Mouse (Mus musculus): Measurements from ENCODE around the gene Armh3. TPM values are rescaled to one million over a fixed set of nuclear protein-coding genes. Genes with fewer than 3 reads are reported as not detected.

Gene Armh3
- polyA plus RNA-seq, 1 experiment from 2014 or later: 23.1 TPM

DNA sequence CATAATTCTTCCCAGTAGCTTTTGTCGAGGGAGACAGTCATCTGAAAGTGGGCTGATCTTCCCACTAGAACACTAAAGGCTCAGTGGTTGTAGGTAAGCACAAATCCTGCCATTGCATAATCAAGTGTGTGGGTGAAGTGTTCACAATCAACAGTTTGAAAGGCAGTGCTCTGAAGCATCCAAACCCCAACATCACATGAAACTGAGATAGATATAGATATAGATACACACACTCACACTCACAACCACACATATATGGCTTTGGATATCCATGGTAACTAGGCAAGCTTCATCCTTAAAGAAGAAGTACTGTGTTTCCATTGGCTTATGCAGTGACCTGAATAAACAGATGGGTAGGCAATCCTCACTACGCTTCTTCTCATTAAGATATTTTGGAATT lies 50.5 kb downstream of the Armh3 start:
- H3K36me3 ChIP-seq: peaks cover 35% of the 10 kb centered on the region
- no peaks in the 10 kb centered on the region for H3K27me3 ChIP-seq
- whole genome bisulfite sequencing: 90% methylated on average over 2 of the region's 2 CpGs
- H3K9ac ChIP-seq: no peak overlapping the region
- H3K27ac ChIP-seq (replicated peaks): no peak overlapping the region
- no peaks in the 10 kb centered on the region for H3K4me1 ChIP-seq (replicated peaks)
- no peak for ATAC-seq (ENCODE audit: low FRiP score, low read depth)
- H3K4me3 ChIP-seq: no peak overlapping the region
- H3K4me2 ChIP-seq: no peak overlapping the region
- H3K9me3 ChIP-seq: no peaks in the 10 kb centered on the region

DNA sequence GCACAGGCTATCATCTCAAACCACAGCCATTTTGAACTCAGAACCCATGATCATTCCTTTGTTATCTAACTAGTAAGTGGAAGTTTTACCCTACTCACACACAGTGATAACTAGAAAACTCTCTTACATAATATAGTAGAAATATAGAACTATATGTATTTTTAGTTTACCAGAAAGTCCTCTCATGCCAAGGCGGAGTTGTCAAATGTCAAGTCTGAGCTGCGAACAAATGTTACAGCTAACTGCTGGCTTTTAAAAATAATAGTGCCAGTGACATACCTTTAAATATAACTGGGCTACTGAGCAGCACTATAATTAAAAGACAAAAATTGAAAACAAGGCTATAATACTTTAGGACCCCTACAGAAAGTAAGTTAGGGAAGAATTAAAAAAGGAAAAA lies 51.0 kb downstream of the Armh3 start:
- H3K4me2 ChIP-seq: no peak overlapping the region
- H3K36me3 ChIP-seq: peaks cover 35% of the 10 kb centered on the region

DNA sequence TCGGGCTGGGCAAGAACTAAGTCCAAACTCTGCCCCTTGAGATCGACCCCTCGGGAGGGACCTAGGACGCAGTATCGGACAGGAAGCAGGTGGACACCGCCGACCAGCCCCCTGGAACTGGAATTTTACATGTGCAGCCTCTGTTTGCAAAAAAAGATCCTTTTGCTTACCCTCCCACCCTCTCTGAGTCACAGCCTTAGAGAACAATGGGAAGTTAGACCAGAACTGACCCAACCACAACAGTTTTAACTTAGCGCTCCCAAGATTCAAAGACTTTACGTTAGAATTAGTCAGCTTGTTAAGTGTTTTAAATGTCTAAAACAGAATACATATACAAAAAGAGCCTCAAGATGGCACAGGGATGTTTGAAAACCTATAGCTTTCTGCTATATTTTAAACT lies 51.7 kb downstream of the Armh3 start:
- ATAC-seq (ENCODE audit: low FRiP score, low read depth): no peak
- Histone ChIP-seq H3K27me3 (no peaks in the 10 kb centered on the region), H3K9me3 (no peaks in the 10 kb centered on the region), H3K4me2 (no peak overlapping the region), H3K4me1 (replicated peaks) (no peaks in the 10 kb centered on the region), H3K36me3 (peaks cover 35% of the 10 kb centered on the region), H3K4me3 (no peak overlapping the region), H3K27ac (replicated peaks) (no peak overlapping the region), H3K9ac (no peak overlapping the region)
- WGBS: 96% methylated on average over 9 of the region's 9 CpGs

More for the DNA sequence above, 51.0 kb downstream of the Armh3 start:
- Histone ChIP-seq H3K27me3 (no peaks in the 10 kb centered on the region), H3K27ac (replicated peaks) (no peak overlapping the region), H3K9me3 (no peaks in the 10 kb centered on the region), H3K9ac (no peak overlapping the region), H3K4me3 (no peak overlapping the region), H3K4me1 (replicated peaks) (no peaks in the 10 kb centered on the region)
- WGBS: 98% methylated on average over 2 of the region's 2 CpGs
- no peak for ATAC-seq (ENCODE audit: low FRiP score, low read depth)

DNA sequence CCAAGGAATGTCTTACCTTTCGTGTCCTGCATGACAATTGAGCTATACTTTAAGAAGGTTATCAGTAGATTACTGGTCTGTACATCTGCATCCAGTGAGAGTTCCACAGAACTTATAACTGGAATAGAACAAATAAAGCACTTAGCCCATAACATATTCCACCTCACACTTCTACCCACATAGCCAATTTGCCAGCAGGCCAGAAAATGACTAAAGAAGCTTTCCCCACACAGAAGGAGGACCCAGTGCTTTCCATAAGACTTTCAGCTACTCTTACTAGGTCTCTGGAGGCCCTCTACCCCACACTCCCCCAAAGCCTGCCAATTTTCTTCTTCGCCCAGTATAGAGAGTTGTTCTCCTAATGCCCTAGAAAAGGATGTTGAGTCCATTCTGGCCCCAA lies 52.3 kb downstream of the Armh3 start:
- Histone ChIP-seq H3K4me3 (no peak overlapping the region), H3K9me3 (no peaks in the 10 kb centered on the region), H3K4me2 (no peak overlapping the region), H3K27me3 (no peaks in the 10 kb centered on the region), H3K27ac (replicated peaks) (no peak overlapping the region), H3K4me1 (replicated peaks) (no peaks in the 10 kb centered on the region), H3K9ac (no peak overlapping the region), H3K36me3 (peaks cover 34% of the 10 kb centered on the region)
- 98% methylated on average over 2 of the region's 2 CpGs for WGBS
- no peak for ATAC-seq (ENCODE audit: low FRiP score, low read depth)

DNA sequence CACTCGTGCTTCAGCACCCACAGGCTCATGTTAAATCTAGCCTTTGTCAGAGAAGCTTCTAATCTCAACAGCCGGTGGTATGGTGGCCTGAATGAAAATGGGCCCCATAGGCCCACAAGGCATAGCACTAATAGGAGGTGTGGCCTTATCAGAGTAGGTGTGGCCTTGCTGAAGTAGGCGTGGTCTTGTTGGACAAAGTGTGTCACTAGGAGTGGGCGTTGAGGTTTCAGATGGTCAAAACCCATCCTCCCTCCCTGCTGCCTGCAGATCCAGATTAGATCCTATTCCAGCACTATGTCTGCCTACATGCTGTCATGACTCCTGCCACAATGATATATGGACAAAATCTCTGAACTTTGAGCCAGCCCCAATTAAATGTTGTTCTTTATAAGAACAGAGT lies 54.5 kb downstream of the Armh3 start:
- no peaks in the 10 kb centered on the region for H3K27me3 ChIP-seq
- no peaks in the 10 kb centered on the region for H3K9me3 ChIP-seq
- 84% methylated on average over 4 of the region's 4 CpGs for WGBS
- peaks cover 29% of the 10 kb centered on the region for H3K36me3 ChIP-seq
- H3K9ac ChIP-seq: no peak overlapping the region
- no peak overlapping the region for H3K27ac ChIP-seq (replicated peaks)
- H3K4me3 ChIP-seq: no peak overlapping the region
- no peak overlapping the region for H3K4me2 ChIP-seq
- ATAC-seq (ENCODE audit: low FRiP score, low read depth): no peak
- no peaks in the 10 kb centered on the region for H3K4me1 ChIP-seq (replicated peaks)

DNA sequence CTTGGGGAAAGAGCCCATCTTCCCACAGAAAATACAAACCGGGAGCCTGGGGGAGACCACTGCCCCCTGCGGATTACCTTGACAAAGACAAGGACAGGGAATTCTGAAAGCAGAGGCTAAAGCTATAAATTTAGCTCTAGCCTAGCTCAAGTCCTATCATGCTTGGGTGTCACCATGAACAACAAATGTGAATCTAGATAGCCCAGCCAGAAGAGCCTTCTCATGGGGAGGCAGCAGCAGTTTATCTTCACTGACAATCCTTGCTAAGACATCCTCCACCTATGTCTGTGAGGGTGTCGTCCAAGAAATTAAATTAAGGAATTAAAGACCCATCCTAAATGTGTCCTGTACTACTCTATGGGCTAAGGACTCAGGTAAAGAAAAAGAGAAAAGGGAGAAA lies 60.2 kb downstream of the Armh3 start:
- Histone ChIP-seq H3K4me1 (replicated peaks) (peaks cover 13% of the 10 kb centered on the region), H3K9ac (no peak overlapping the region), H3K27ac (replicated peaks) (peak overlapping the region; percentile 61), H3K4me3 (no peak overlapping the region), H3K27me3 (no peaks in the 10 kb centered on the region), H3K36me3 (peaks cover 6% of the 10 kb centered on the region; the same call in 1 of the 2 replicates), H3K9me3 (no peaks in the 10 kb centered on the region), H3K4me2 (peak overlapping the region; percentile 7; the same call in 1 of the 2 replicates)
- WGBS: 28% methylated on average over 3 of the region's 3 CpGs
- no peak for ATAC-seq (ENCODE audit: low FRiP score, low read depth)

DNA sequence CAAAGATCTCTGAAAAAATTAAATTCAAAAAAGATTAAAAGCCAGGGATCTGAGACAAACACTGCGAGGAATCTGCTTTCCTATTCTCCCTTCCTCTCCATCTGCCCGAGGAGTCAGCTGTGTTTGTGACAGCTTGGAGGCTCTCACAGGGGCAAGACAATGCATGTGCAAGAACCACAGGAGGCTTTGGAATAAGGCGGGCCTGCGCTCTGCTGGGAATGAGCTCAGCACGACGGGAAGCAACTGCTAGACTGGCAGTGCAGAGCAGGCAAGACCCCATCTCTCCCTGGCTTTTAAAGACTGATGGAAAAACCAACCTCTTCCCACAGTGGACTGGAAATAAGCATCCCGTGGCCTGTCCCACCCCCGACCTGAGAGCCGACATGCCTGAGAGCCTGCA lies 60.8 kb downstream of the Armh3 start:
- no peaks in the 10 kb centered on the region for H3K27me3 ChIP-seq
- ATAC-seq (ENCODE audit: low FRiP score, low read depth): peak; percentile 59; the same call in 1 of the 2 replicates
- 6% methylated on average over 9 of the region's 9 CpGs for WGBS
- peak overlapping the region; percentile 7; the same call in 1 of the 2 replicates for H3K4me2 ChIP-seq
- H3K4me1 ChIP-seq (replicated peaks): peaks cover 13% of the 10 kb centered on the region
- H3K9ac ChIP-seq: no peak overlapping the region
- H3K4me3 ChIP-seq: no peak overlapping the region
- peaks cover 6% of the 10 kb centered on the region; the same call in 1 of the 2 replicates for H3K36me3 ChIP-seq
- H3K27ac ChIP-seq (replicated peaks): peak overlapping the region; percentile 61
- no peaks in the 10 kb centered on the region for H3K9me3 ChIP-seq

DNA sequence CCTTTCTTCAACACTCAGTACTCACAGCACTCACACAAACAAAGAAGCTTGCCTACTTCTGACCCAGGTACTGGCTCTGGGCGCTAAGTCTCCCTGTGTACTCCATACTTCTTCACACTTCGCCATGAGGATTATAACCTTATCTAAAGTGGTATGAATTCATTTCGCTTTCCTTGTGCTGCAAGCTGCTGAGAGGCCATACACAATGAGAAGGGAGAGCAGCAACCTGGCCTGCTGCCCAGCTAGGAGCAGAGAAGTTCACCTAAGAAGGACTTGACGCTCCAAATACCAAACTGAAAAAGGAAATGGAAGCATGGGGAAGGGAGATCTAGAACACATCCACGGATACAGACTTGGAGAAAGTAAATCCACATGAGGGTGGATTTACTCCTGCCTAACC lies 71.1 kb downstream of the Armh3 start:
- H3K36me3 ChIP-seq: peaks cover 34% of the 10 kb centered on the region
- WGBS: 89% methylated on average over 5 of the region's 5 CpGs
- H3K27me3 ChIP-seq: no peaks in the 10 kb centered on the region

DNA sequence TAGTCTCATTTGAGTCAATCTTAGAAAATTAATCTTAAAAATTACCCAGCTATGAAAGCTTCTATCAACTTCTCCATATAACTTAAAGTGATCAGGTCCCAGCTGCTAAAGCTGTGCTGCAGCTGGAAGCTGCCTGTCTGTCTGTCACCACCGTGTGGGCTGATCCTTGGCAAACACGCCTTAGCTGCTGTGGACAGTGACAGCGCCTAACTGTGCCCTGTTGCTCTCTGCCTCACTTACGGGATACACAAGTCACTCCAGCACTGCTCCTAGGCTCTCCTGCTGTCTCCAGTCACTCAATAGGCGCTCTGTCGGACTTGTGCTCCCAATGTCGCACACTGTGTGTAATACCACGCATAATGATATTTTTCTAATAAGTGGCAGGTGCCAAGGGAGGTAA lies 71.9 kb downstream of the Armh3 start:
- peaks cover 27% of the 10 kb centered on the region for H3K36me3 ChIP-seq

More for the DNA sequence above, 71.1 kb downstream of the Armh3 start:
- no peak overlapping the region for H3K4me3 ChIP-seq
- no peak overlapping the region for H3K4me2 ChIP-seq
- H3K27ac ChIP-seq (replicated peaks): no peak overlapping the region
- no peak overlapping the region for H3K9ac ChIP-seq
- H3K9me3 ChIP-seq: no peaks in the 10 kb centered on the region
- H3K4me1 ChIP-seq (replicated peaks): no peaks in the 10 kb centered on the region
- no peak for ATAC-seq (ENCODE audit: low FRiP score, low read depth)

DNA sequence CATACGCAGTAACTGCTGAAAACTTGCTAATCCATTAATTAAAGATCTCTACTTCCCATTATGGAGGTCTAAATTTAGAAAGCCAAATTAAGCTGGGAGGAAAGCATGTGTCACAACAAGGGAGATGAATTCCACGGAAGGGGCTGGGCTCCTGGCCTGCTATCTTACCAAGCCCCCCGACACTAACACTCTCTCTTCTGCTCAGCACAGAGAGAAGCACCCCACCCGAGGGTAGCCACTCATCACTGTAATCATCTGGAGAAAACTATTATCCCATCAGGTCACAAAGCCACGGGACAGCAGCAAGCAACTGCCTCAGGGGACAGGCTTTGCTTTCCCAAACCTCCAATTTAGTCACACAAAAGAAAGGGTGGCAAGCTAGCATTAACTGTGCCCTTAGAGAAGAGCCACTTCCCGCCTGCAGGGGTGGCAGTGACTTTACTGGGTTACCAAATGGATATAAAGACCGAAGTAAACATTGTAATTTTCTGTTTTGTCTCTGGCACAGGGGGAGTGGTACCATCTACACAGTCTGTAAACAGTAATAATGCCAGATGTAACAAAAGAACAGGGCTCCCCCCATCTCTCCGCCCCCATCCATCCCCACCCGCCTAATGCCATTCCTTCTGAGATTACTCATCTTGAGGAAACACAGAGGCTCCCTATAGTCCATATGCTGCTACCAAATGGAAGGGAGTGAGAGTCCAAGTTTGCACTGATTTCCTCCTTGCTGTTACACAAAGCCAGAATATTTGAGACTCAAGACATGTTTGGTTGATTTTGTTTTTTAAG lies 77.8 kb downstream of the Armh3 start:
- no peaks in the 10 kb centered on the region for H3K27me3 ChIP-seq
- H3K9me3 ChIP-seq: no peaks in the 10 kb centered on the region
- no peak overlapping the region for H3K27ac ChIP-seq (replicated peaks)
- peaks cover 17% of the 10 kb centered on the region for H3K36me3 ChIP-seq
- no peak for ATAC-seq (ENCODE audit: low FRiP score, low read depth)
- H3K9ac ChIP-seq: no peak overlapping the region
- H3K4me2 ChIP-seq: no peak overlapping the region
- H3K4me1 ChIP-seq (replicated peaks): no peaks in the 10 kb centered on the region
- no peak overlapping the region for H3K4me3 ChIP-seq
- 52% methylated on average over 9 of the region's 9 CpGs for WGBS

More for the DNA sequence above, 71.9 kb downstream of the Armh3 start:
- H3K9me3 ChIP-seq: no peaks in the 10 kb centered on the region
- no peak overlapping the region for H3K9ac ChIP-seq
- no peaks in the 10 kb centered on the region for H3K27me3 ChIP-seq
- H3K4me1 ChIP-seq (replicated peaks): no peaks in the 10 kb centered on the region
- no peak overlapping the region for H3K4me2 ChIP-seq
- ATAC-seq (ENCODE audit: low FRiP score, low read depth): no peak
- no peak overlapping the region for H3K4me3 ChIP-seq
- WGBS: 84% methylated on average over 8 of the region's 8 CpGs
- no peak overlapping the region for H3K27ac ChIP-seq (replicated peaks)

DNA sequence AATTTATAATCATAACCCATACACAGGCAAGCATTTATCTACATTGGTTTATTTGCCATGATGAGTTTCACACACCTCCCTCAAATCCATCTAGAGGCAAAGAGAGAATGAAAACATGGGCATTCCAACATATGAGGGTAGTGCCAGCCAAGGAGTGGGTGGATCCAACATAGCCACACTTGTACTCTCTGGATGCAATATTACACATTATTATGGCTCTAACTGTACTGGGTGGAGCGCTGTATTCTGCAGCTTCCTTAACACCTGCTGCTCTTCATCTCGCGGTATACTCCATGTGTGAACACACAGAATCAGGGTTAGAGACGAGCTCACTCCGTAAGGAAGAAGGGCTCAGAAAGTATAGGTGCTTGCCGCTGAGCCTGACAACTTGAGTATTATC lies 79.9 kb downstream of the Armh3 start:
- ATAC-seq (ENCODE audit: low FRiP score, low read depth): no peak
- no peak overlapping the region for H3K27ac ChIP-seq (replicated peaks)

DNA sequence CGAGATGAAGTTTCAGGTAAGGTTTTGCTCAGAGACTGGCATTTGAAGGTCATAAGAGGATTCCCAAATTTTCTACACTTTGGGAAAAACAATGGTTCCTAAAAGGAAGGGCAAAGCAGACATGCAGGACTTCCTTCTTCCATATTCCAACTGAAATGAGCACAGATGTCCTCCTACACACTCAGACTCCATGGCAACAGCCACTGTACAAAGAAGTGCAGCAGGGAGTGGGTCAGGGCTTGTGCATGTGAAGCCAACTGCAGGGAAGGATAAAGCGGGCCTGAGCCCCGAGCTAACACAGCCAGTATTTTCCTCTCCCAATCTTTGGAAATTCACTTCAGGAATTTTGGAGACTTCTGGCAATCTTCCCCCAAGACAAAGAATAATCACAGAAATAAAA lies 80.4 kb downstream of the Armh3 start:
- Histone ChIP-seq H3K4me1 (replicated peaks) (no peaks in the 10 kb centered on the region), H3K4me2 (no peak overlapping the region), H3K27ac (replicated peaks) (no peak overlapping the region), H3K9ac (no peak overlapping the region), H3K36me3 (0 out of 2 replicates have a peak, but pooled peaks cover 3% of the 10 kb centered on the region), H3K9me3 (no peaks in the 10 kb centered on the region), H3K27me3 (no peaks in the 10 kb centered on the region), H3K4me3 (no peak overlapping the region)
- peak; percentile 63; the same call in 1 of the 2 replicates for ATAC-seq (ENCODE audit: low FRiP score, low read depth)
- WGBS: 63% methylated on average over 3 of the region's 3 CpGs

More for the DNA sequence above, 79.9 kb downstream of the Armh3 start:
- Histone ChIP-seq H3K4me1 (replicated peaks) (no peaks in the 10 kb centered on the region), H3K36me3 (peaks cover 4% of the 10 kb centered on the region; the same call in 1 of the 2 replicates), H3K4me2 (no peak overlapping the region), H3K9ac (no peak overlapping the region), H3K9me3 (no peaks in the 10 kb centered on the region), H3K4me3 (no peak overlapping the region), H3K27me3 (no peaks in the 10 kb centered on the region)
- 93% methylated on average over 6 of the region's 6 CpGs for WGBS

Data from hindbrain, embryonic 15.5 days (tissue).